Mouse (Mus musculus) adrenal gland, adult (tissue): ENCODE measurements around the gene Eefsec.

Experiments
- DNase-seq, 2 experiments: peaks; one replicate each; pipeline ENCODE4 v3.0.0; 2022 to 2023; ENCODE audit warnings: low spot score in 1 of 2; ENCODE audit not compliant: inconsistent age in 2 of 2

Eefsec gene

GRCm38 (mm10) chr6:88267068-88267467, 179.3 kb downstream of the Eefsec start:
- DNase-seq: no peak

GRCm38 (mm10) chr6:88266055-88266454, 180.3 kb downstream of the Eefsec start:
- DNase-seq: no peak

GRCm38 (mm10) chr6:88265355-88265754, 181.0 kb downstream of the Eefsec start:
- no peak for DNase-seq

DNA sequence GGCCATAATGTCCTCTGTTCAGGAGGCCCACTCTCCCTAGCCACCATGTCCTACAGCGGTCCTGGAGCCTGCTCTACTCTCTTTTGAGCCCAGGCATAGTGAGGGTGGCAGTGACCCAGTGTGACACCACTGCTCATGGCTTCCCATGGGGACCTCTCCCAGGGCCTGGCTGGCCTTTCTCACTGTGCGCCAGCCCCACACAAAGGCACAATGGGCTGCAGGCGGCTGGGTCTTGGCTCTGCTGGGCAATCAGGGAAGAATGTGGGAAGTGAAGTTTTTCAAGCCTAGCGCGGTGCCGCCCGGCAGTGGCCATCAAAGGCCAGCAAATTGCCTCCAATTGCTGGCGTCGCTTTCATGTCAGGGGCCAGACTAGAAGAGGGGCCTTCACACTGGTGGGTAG, 184.2 kb downstream of the Eefsec start:
- DNase-seq: no peak

DNA sequence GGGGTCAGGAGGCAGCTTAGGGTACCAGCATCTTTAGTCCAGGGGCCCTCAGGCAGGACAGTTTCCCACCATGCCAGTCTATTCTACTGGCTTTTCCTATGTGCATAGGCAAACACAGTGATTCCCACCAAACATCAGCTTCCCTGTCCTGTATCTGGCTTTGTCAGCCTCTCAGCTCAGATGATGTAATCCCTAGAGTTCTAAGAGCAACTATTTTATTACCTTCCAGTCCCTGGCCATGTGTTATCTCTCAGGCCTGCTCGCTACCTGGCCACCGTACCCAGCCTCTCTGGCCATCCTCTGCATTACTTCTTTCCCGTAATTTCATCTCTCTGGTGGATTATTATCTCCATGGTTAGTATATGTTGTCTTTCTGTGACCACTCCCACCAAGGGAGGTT, 185.7 kb downstream of the Eefsec start:
- DNase-seq: no peak

- no peak for DNase-seq
Measured at GRCm38 (mm10) chr6:88259621-88260020, 186.7 kb downstream of the Eefsec start.

DNA sequence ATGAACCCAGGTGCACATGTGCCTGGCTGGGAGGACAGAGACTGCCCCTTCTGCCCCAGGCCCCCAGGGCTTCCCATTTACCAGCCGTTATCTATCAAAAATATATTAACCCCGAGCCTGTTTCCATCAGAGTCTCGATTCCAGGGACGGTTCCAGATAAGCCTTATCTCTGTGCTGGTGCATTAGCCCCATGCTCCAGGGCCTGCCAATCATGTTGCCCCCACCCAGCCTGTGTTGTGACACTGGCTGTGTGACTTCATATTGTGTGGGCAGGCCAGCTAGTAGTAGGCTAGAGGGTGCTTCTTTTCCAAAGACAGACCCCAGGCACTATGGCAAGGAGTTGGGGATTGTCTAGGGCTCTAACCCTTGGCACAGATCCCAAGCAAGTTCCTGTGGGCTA, 190.9 kb downstream of the Eefsec start:
- peak in 1 of 2 experiments; percentile 35 for DNase-seq

DNA sequence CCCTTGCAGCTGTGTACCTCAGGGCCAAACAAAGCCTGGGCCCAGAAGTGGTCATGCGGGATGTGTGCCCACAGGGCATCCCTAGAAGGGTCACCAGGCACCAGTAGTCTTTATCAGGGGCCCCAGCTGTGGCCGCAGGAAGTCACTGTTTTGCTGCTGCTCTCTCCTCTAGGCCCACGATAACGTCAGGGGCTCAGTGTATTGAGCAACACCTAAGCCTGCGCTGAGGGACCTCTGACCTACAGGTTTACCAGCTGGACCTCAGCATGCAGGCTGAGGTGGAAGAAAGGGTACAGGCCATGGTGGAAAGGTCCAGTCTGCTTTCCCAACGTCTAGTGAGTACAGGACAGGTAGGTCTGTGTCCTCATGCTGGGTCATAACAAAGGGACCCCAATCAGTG, 192.3 kb downstream of the Eefsec start:
- no peak for DNase-seq

- DNase-seq: no peak
Measured at GRCm38 (mm10) chr6:88251798-88252478, 194.4 kb downstream of the Eefsec start.

GRCm38 (mm10) chr6:88251396-88251795, 194.9 kb downstream of the Eefsec start:
- DNase-seq: no peak

GRCm38 (mm10) chr6:88249231-88249630, 197.1 kb downstream of the Eefsec start:
- no peak for DNase-seq

DNA sequence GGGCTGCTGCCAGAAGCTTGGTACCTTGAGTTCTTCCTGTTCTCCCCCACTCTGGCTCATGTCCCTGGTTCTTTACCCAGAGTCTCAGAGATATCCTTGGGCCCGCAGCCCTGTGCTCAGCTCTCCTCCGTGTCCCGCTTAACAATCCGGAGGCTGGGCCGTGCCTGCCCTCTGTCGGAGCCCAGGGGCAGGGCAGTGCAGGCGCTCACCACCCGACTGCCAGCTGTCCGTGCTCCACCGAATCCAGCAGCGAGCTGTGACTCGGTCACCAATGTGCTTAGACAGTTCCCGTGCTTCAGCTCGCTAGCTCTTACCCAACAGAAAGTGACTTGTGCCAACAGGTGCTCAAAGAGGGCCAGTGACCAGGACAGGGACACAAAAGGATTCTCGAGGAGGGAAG, 203.7 kb downstream of the Eefsec start:
- DNase-seq: peak; percentile 72 to 87

DNA sequence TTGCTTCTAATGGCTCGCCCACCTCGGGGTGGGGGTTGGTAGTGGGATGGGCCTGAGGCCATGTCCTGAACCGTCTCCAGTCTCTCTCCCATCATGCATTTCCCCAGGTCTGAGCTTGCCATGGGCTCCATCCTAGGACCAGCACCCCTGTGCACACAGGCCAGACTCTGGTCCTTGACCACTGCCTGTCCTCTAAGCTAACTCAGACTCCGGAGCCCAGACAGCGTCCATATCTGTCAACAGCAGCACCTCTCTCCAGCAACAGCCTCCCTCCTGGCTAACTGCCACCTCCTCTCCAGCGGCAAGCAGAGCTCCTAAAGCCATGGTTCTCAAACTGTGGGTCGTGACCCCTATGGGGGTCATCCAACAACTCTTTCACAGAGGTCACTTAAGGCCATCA, 209.8 kb downstream of the Eefsec start:
- no peak for DNase-seq

GRCm38 (mm10) chr6:88235983-88236382, 210.4 kb downstream of the Eefsec start:
- no peak for DNase-seq

DNA sequence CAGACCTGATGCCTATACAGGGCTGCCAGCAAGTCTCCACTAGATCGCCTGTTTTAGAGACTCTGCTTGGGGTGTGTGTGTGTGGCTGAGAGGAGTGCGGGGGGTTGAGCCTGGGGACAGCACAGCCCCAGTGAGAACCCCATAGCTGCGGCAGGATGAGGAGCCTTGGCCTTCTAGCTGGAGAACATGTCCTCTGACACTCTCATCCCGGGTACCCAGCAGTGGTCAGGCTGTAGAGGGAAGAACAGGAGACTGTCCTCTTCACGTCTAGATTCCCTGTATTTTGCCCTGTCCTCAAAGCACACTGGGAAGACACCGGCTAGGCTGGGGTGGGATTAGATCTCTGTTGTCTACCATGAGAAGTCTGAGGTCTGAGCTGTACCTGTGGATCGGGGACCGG, 210.9 kb downstream of the Eefsec start:
- DNase-seq: no peak

DNA sequence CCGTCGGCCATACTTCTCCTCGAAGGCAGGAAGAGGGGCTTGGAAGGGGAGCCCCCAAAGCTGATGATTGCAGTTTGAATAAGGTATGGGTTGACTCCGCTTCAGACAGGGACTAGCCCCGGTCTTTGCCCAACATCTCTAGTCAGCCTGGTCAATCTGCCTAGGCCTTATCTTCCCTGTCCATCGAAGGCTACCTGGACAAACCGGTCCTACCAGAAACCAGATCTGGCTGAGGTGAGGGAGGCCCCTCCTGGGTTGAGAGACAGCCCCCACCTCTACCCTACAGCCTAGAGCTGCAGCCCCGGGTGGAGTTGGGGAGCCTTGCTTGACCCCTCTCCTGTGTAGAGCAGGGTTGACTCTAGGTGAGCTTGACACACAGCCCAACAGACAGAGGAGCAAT, 212.3 kb downstream of the Eefsec start:
- DNase-seq: no peak

GRCm38 (mm10) chr6:88232221-88232620, 214.1 kb downstream of the Eefsec start:
- no peak for DNase-seq

DNA sequence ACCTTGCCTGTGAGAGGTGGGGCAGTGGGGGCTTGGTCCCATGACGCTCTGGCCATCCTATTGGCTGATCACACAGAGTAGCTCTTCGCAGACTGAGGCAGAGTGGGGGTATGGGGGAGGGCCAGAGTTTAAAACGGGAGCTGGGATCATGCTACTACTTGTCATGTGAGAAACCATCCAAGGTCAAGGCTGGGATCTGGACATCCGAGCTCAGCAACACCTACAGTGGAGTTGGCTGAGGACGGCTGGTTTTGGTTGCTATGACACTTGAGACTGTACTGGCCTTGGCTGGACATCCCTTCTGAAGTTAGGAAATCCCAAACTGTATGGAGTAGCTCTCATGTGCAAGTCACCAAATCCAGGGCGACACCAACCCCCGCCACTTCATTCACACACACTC, 214.5 kb downstream of the Eefsec start:
- no peak for DNase-seq

- no peak for DNase-seq
Measured at GRCm38 (mm10) chr6:88229221-88229620, 217.1 kb downstream of the Eefsec start.

GRCm38 (mm10) chr6:88227537-88227936, 218.8 kb downstream of the Eefsec start:
- DNase-seq: no peak

DNA sequence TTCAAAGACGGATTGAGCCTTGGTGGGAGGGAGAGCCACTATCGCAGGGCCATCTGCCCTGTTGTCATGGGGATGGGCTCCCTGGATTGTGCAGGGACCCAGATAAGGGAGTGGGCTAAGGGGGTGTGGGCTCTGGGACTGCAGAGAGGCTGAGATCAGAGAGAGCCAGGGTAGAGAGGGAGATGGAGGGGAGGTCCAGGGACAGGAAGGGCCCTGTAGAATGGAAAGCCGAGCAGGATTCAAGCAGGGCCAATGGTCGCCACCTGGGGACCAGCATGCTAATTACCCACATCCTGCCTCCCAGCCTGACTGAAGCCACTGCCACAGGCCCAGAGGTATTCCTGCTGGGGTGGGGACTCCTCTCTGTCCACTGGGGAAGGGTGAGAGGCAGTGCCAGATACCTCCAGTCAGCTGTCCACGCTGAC, 219.8 kb downstream of the Eefsec start:
- DNase-seq: no peak

DNA sequence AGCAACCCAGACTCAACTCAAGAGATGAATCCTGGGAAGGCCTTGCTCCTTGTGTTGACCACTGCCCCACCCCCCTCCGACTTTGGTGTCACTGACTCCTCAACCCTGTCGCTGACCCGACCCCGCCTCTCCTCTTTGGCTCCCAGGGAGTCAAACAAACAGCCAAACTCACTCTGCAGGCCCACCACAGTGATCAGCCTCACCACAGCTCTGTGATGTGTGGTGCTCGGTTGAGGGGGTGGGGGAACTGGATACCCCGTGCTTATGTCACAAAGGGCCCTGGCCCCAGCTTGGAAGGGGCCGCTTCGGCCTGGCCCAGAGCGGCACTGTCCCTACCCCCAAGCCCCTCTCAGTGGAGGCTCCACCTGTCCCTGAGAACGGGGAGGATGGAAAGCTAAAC, 224.4 kb downstream of the Eefsec start, which contains the start of gene Dnajb8:
TSS of gene Dnajb8 (plus strand) at position 301 of the 400 bp plus-strand sequence.
- no peak for DNase-seq

DNA sequence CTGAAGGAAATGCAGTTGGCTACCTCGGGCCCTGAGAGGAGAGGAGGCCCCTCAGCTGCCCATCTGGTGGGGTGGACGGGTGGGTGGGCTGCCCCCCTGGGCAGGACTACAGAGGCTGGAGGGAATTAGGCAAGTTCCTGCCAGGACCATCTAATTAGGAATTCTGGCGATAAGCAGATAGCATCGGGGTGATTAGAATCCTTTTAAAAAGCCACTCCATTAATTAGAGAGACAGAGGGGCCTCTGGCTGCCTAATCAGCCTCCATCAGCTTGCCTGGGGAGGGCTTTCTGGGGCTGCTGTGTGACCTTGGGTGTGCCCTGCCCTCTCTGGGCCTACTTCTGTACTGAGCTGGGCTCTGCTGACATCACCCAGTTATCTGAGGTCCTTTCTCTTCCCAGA, 227.2 kb downstream of the Eefsec start:
- DNase-seq: no peak
